Mouse (Mus musculus): Measurements from ENCODE around the gene Tbc1d10b. TPM values are rescaled to one million over a fixed set of nuclear protein-coding genes. Genes with fewer than 3 reads are reported as not detected.
A peak's percentile ranks its signal among the peaks of the same experiment; 100 is the strongest.
"Not testable (repeated sequence)": the region's sequence is repeated elsewhere in the genome, so short reads cannot be mapped to it uniquely, and the experiment has no call there.

Gene Tbc1d10b
- polyA plus RNA-seq, 1 experiment, result 70.4 TPM

DNA sequence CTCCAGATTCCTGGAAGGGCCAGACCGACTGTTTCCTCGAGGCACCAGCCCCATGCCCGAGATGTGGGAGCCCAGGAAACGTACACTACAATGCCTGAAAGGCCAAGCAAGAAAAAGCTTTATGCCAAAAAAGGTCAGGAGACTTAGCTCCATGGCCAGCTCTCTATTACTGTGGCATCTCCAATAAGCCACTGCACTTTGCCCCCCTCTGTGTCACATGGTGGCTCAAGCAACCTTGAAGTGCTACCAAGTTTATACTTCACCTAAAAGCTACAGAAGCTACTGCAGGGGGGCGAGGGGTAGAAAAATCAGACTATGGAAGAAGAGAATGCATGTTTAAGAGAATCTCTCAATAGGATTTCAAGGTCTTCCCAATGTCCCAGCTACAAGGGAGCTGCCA is 15.3 kb downstream of the Tbc1d10b start:
- no peak overlapping the region for H3K27ac ChIP-seq (ENCODE audit: insufficient read depth, low read length)
- no peak overlapping the region for H3K4me3 ChIP-seq (ENCODE audit: insufficient read depth, low read length)
- TF ChIP-seq CTCF (IDR thresholded peaks at IDR 0.05; ENCODE audit: extremely low read depth, insufficient read depth, low read length) (no peak), POLR2A (IDR thresholded peaks at IDR 0.05; ENCODE audit: extremely low read depth, insufficient read depth, low read length) (no peak)
- peaks cover 4% of the 10 kb centered on the region; the same call in 1 of the 2 replicates for H3K4me1 ChIP-seq (ENCODE audit: control insufficient read depth, insufficient read depth, low read length)

GRCm38 (mm10) chr7:127190672-127191071 is 17.6 kb downstream of the Tbc1d10b start:
- TF ChIP-seq CTCF (IDR thresholded peaks at IDR 0.05; ENCODE audit: extremely low read depth, insufficient read depth, low read length) (no peak), POLR2A (IDR thresholded peaks at IDR 0.05; ENCODE audit: extremely low read depth, insufficient read depth, low read length) (no peak)
- no peak overlapping the region for H3K27ac ChIP-seq (ENCODE audit: insufficient read depth, low read length)
- H3K4me3 ChIP-seq (ENCODE audit: insufficient read depth, low read length), result no peak overlapping the region
- peaks cover 4% of the 10 kb centered on the region; the same call in 1 of the 2 replicates for H3K4me1 ChIP-seq (ENCODE audit: control insufficient read depth, insufficient read depth, low read length)

GRCm38 (mm10) chr7:127188305-127189276 is 19.7 kb downstream of the Tbc1d10b start:
- Histone ChIP-seq H3K4me3 (ENCODE audit: insufficient read depth, low read length) (no peak overlapping the region), H3K4me1 (ENCODE audit: control insufficient read depth, insufficient read depth, low read length) (peaks cover 2% of the 10 kb centered on the region; the same call in 1 of the 2 replicates)
- TF ChIP-seq POLR2A (IDR thresholded peaks at IDR 0.05; ENCODE audit: extremely low read depth, insufficient read depth, low read length) (no peak), CTCF (IDR thresholded peaks at IDR 0.05; ENCODE audit: extremely low read depth, insufficient read depth, low read length) (no peak)

DNA sequence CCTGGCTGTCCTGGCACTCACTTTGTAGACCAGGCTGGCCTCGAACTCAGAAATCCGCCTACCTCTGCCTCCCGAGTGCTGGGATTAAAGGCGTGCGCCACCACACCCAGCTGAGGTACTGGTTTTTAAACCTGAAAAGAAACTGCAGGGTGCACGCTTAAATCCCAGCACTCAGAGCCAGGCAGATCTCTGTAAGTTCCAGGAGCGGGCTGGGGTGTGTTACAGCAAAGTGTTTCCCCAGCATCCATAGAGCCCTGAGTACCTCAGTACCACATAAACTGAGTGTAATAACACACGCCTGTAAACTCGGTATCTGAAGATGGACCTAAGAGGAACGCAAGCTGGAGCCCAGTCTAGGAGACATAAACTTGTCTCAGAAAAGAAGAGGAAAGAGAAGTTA is 20.9 kb downstream of the Tbc1d10b start:
- TF ChIP-seq CTCF (IDR thresholded peaks at IDR 0.05; ENCODE audit: extremely low read depth, insufficient read depth, low read length) (no peak), POLR2A (IDR thresholded peaks at IDR 0.05; ENCODE audit: extremely low read depth, insufficient read depth, low read length) (no peak)
- peaks cover 2% of the 10 kb centered on the region; the same call in 1 of the 2 replicates for H3K4me1 ChIP-seq (ENCODE audit: control insufficient read depth, insufficient read depth, low read length)
- no peak overlapping the region for H3K27ac ChIP-seq (ENCODE audit: insufficient read depth, low read length)
- H3K4me3 ChIP-seq (ENCODE audit: insufficient read depth, low read length), result no peak overlapping the region

More at GRCm38 (mm10) chr7:127188305-127189276, 19.7 kb downstream of the Tbc1d10b start:
- no peak overlapping the region for H3K27ac ChIP-seq (ENCODE audit: insufficient read depth, low read length)

DNA sequence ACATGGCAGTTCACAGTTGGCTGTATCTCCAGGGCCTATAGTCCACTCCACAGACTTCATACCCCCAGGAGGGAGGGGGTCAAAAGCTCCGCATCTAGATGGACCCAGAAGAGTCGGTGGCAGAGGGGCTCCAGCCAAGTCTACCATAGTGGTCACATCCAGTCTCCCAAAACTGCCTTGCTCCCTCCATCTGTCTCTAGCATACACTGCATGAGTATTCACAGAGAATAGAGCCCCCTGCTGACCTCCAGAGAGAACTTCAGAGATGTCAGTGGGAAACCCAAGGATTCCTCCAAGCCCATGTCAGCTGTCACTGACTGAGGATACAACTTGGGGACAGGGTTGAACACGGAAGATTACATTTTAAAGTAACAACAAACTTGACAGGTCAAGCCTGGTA is 22.7 kb downstream of the Tbc1d10b start:
- no peak overlapping the region for H3K27ac ChIP-seq (ENCODE audit: insufficient read depth, low read length)
- TF ChIP-seq POLR2A (IDR thresholded peaks at IDR 0.05; ENCODE audit: extremely low read depth, insufficient read depth, low read length) (no peak), CTCF (IDR thresholded peaks at IDR 0.05; ENCODE audit: extremely low read depth, insufficient read depth, low read length) (peak; percentile 51)
- no peak overlapping the region for H3K4me3 ChIP-seq (ENCODE audit: insufficient read depth, low read length)
- peaks cover 2% of the 10 kb centered on the region; the same call in 1 of the 2 replicates for H3K4me1 ChIP-seq (ENCODE audit: control insufficient read depth, insufficient read depth, low read length)

GRCm38 (mm10) chr7:127184720-127185119 is 23.5 kb downstream of the Tbc1d10b start:
- H3K27ac ChIP-seq (ENCODE audit: insufficient read depth, low read length), result no peak overlapping the region

GRCm38 (mm10) chr7:127183828-127184227 is 24.4 kb downstream of the Tbc1d10b start:
- Histone ChIP-seq H3K27ac (ENCODE audit: insufficient read depth, low read length) (no peak overlapping the region), H3K4me1 (ENCODE audit: control insufficient read depth, insufficient read depth, low read length) (peaks cover 1% of the 10 kb centered on the region; the same call in 1 of the 2 replicates), H3K4me3 (ENCODE audit: insufficient read depth, low read length) (no peak overlapping the region)
- no peak for TF ChIP-seq POLR2A (IDR thresholded peaks at IDR 0.05; ENCODE audit: extremely low read depth, insufficient read depth, low read length)
- TF ChIP-seq CTCF (IDR thresholded peaks at IDR 0.05; ENCODE audit: extremely low read depth, insufficient read depth, low read length), result 0 out of 2 replicates have a peak, but pooled peaks have one; percentile 3

More at GRCm38 (mm10) chr7:127184720-127185119, 23.5 kb downstream of the Tbc1d10b start:
- TF ChIP-seq CTCF (IDR thresholded peaks at IDR 0.05; ENCODE audit: extremely low read depth, insufficient read depth, low read length) (no peak), POLR2A (IDR thresholded peaks at IDR 0.05; ENCODE audit: extremely low read depth, insufficient read depth, low read length) (no peak)
- Histone ChIP-seq H3K4me3 (ENCODE audit: insufficient read depth, low read length) (no peak overlapping the region), H3K4me1 (ENCODE audit: control insufficient read depth, insufficient read depth, low read length) (peaks cover 2% of the 10 kb centered on the region; the same call in 1 of the 2 replicates)

GRCm38 (mm10) chr7:127183345-127183744 is 24.9 kb downstream of the Tbc1d10b start:
- H3K27ac ChIP-seq (ENCODE audit: insufficient read depth, low read length), result no peak overlapping the region
- no peak for TF ChIP-seq POLR2A (IDR thresholded peaks at IDR 0.05; ENCODE audit: extremely low read depth, insufficient read depth, low read length)
- TF ChIP-seq CTCF (IDR thresholded peaks at IDR 0.05; ENCODE audit: extremely low read depth, insufficient read depth, low read length), result no peak
- no peaks in the 10 kb centered on the region for H3K4me1 ChIP-seq (ENCODE audit: control insufficient read depth, insufficient read depth, low read length)
- H3K4me3 ChIP-seq (ENCODE audit: insufficient read depth, low read length), result no peak overlapping the region

DNA sequence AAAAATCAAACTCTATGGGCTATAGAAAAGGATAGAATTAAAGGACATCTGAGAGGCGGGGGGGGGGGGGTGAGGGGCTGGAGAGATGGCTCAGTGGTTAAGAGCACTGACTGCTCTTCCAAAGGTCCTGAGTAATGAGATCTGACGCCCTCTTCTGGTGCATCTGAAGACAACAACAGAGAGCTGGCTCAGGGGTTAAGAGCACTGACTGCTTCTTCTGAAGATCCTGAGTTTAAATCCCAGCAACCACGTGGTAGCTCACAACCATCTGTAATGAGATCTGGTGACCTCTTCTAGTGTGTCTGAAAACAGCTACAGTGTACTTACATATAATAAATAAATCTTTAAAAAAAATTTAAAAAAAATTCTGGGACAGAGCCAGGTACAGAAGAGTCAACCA is 26.5 kb downstream of the Tbc1d10b start:
- not testable (repeated sequence) for H3K27ac ChIP-seq (ENCODE audit: insufficient read depth, low read length); H3K4me1 ChIP-seq (ENCODE audit: control insufficient read depth, insufficient read depth, low read length); H3K4me3 ChIP-seq (ENCODE audit: insufficient read depth, low read length)

DNA sequence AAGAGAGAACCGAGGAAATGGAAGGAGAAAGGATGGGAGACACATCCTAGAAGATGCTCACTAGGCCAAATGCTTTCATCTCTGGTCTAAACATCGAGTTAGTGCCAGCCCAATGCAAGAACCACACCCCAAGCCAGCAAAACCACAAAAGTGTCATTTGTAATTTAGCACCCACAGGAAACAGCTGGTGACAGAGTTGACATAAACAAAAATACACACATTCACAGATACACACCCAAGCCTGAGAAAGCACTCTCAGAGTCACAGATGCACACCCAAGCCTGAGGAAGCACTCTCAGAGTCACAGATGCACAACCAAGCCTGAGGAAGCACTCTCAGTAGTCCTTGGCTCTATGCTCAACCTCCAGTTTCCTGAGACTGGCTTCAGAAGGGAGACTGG is 27.5 kb downstream of the Tbc1d10b start:
- H3K4me1 ChIP-seq (ENCODE audit: control insufficient read depth, insufficient read depth, low read length), result no peaks in the 10 kb centered on the region
- TF ChIP-seq POLR2A (IDR thresholded peaks at IDR 0.05; ENCODE audit: extremely low read depth, insufficient read depth, low read length), result no peak
- no peak for TF ChIP-seq CTCF (IDR thresholded peaks at IDR 0.05; ENCODE audit: extremely low read depth, insufficient read depth, low read length)
- no peak overlapping the region for H3K27ac ChIP-seq (ENCODE audit: insufficient read depth, low read length)
- H3K4me3 ChIP-seq (ENCODE audit: insufficient read depth, low read length), result no peak overlapping the region
